Mouse (Mus musculus) forebrain, embryonic 14.5 days (tissue): ENCODE data around the gene Cenpm. TPM values are rescaled to one million over a fixed set of nuclear protein-coding genes. Genes with fewer than 3 reads are reported as not detected.

Source experiments
- ATAC-seq: fragments of 200-750 bp; cut with Nextera tagmentation; 2 replicates; pipeline ENCODE4 v1.8.0; 2017; ENCODE audit warnings: mild to moderate bottlenecking, moderate library complexity
- DNase-seq: peaks from one replicate; pipeline ENCODE4 v3.0.0-alpha.2; 2015; ENCODE audit warnings: low spot score
- H3K27ac ChIP-seq: fragments of 300-500 bp; sonication (generic); 2 replicates; pipeline ENCODE4 v1.5.1; 2014; ENCODE audit warnings: low read depth, mild to moderate bottlenecking, control low read depth, low read length, moderate library complexity
- H3K27me3 ChIP-seq: fragments of 300-500 bp; sonication (generic); replicated peaks from 2 replicates; pipeline ENCODE4 v1.6.1; 2014; ENCODE audit warnings: low read length, control low read depth, mixed read lengths; ENCODE audit not compliant: control insufficient read depth, insufficient read depth
- H3K36me3 ChIP-seq: fragments of 300-500 bp; sonication (generic); 2 replicates; pipeline ENCODE4 v1.6.1; 2014; ENCODE audit warnings: low read length, control low read depth; ENCODE audit not compliant: control insufficient read depth, insufficient read depth
- H3K4me1 ChIP-seq: fragments of 300-500 bp; sonication (generic); 2 replicates; pipeline ENCODE4 v1.6.1; 2014; ENCODE audit warnings: antibody characterized with exemption, low read length, control low read depth; ENCODE audit not compliant: control insufficient read depth, insufficient read depth
- H3K4me2 ChIP-seq: fragments of 300-500 bp; sonication (generic); 2 replicates; pipeline ENCODE4 v1.6.1; 2014; ENCODE audit warnings: mild to moderate bottlenecking, control low read depth, low read length
- H3K4me3 ChIP-seq: fragments of 300-500 bp; sonication (generic); 2 replicates; pipeline ENCODE4 v1.5.1; 2014; ENCODE audit warnings: low read depth, low read length, control low read depth
- H3K9ac ChIP-seq: fragments of 300-500 bp; sonication (generic); 2 replicates; pipeline ENCODE4 v1.6.1; 2014; ENCODE audit warnings: mild to moderate bottlenecking, low read length, control low read depth, moderate library complexity
- H3K9me3 ChIP-seq: fragments of 300-500 bp; sonication (generic); replicated peaks from 2 replicates; pipeline ENCODE4 v1.6.1; 2016; ENCODE audit warnings: low read length, control low read depth, mixed read lengths; ENCODE audit not compliant: control insufficient read depth
- WGBS: fragments of 180-500 bp; shearing (Covaris S2); extraction: QIAGEN DNeasy Blood & Tissue Kit; methylation state at CpG from one replicate; pipeline ENCODE4 v1.1.7; 2014; 5-methylcytosine and 5-hydroxymethylcytosine counted together
- polyA plus RNA-seq: library from polyadenylated mRNA; unstranded; fragments of >200 nt; fragmentation: Nextera tagmentation; extraction: Ambion mirVana; gene quantifications from 2 replicates; pipeline ENCODE4 v1.2.1, GENCODE M21; 2014

Gene Cenpm
- polyA plus RNA-seq, 1 experiment from 2014 or later = 63.9 TPM

GRCm38 (mm10) chr15:82223657-82224601 lies 20.6 kb downstream of the Cenpm start, which contains the start of gene Tnfrsf13c:
Tnfrsf13c (minus strand) TSS chr15:82224369.
- Histone ChIP-seq H3K36me3 (no peaks in the 10 kb centered on the region), H3K9ac (peak within 1 kb of the TSS; percentile 50), H3K4me2 (peak within 1 kb of the TSS; percentile 60), H3K27me3 (no peaks in the 10 kb centered on the region), H3K9me3 (no peaks in the 10 kb centered on the region), H3K4me3 (peak within 1 kb of the TSS; percentile 26), H3K4me1 (peaks cover 6% of the 10 kb centered on the region; the same call in 1 of the 2 replicates), H3K27ac (no peak within 1 kb of the TSS; the same call in 1 of the 2 replicates)
- DNase-seq (peak; percentile 63), ATAC-seq (peak; percentile 68)
- 3% methylated on average over 43 of the region's 44 CpGs for WGBS

DNA sequence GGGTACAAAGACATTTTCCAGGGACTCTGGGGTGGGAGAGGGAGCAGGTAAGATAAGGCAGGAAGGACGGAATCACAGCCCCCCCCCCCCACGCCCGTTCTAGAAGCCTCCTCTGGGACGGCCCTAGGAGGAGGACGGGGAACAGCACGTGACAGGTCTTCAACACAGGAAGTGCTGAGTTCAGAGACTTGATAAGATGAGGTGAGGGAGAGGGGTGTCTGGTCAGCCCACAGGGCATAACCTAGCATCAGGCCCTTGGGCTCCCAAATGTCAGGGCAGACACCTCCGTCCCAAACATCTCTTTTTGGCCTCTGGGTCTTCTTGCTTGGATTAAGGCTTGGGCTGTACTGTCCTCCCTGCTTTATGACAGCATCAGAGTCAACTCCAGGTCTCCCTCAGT lies 21.3 kb downstream of the Cenpm start:
- no peaks in the 10 kb centered on the region for H3K27me3 ChIP-seq
- H3K9ac ChIP-seq = no peak overlapping the region
- no peak overlapping the region for H3K4me2 ChIP-seq
- DNase-seq = no peak
- H3K27ac ChIP-seq = no peak overlapping the region
- no peak for ATAC-seq
- no peaks in the 10 kb centered on the region for H3K9me3 ChIP-seq
- no peaks in the 10 kb centered on the region for H3K36me3 ChIP-seq
- H3K4me1 ChIP-seq = peaks cover 6% of the 10 kb centered on the region; the same call in 1 of the 2 replicates
- WGBS = 64% methylated on average over 7 of the region's 7 CpGs
- H3K4me3 ChIP-seq = no peak overlapping the region

DNA sequence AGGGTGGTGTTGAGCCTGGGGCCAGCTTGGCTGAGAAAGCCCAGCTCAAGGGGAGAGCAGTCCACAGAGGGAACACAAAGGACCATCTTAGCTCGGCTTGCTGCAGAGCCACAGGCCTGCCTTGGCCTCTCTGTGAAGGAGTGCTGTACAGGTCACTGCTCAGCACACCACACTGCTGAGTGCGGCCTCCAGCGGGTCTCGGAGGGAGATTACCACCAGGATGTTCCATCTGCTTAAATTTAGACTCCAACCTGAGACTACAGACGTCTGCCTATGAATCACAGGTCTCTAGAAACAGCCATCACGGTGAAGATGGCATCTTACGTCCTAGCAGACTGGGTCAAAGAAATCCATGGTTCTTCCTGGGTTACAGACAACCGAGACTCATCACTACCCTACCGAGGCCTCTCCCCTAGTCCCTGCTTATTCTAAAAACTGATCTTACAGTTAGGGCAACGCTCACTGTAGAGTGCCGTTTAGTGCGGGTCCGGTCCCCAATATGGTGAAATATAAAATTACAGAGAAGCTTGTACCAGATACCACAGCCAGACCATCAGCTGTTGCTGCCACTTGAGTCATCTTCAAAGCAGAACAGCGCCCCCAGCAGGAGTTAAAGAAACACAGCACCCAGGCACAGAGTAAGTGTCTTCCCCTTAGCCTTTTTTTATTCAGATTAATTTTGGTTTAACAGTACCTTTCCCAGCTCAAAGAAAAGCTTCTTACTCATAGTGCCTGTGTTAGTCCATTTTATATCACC lies 23.3 kb downstream of the Cenpm start:
- Histone ChIP-seq H3K4me1 (peaks cover 13% of the 10 kb centered on the region), H3K9me3 (no peaks in the 10 kb centered on the region), H3K27me3 (no peaks in the 10 kb centered on the region), H3K4me3 (no peak overlapping the region), H3K36me3 (no peaks in the 10 kb centered on the region), H3K9ac (no peak overlapping the region), H3K4me2 (no peak overlapping the region), H3K27ac (no peak overlapping the region)
- ATAC-seq = no peak
- no peak for DNase-seq
- WGBS = 66% methylated on average over 14 of the region's 14 CpGs

- WGBS = 46% methylated on average over 11 of the region's 12 CpGs
- H3K9ac ChIP-seq = no peak overlapping the region
- no peak overlapping the region for H3K4me3 ChIP-seq
- peaks cover 4% of the 10 kb centered on the region; the same call in 1 of the 2 replicates for H3K27me3 ChIP-seq
- ATAC-seq (no peak), DNase-seq (no peak)
- H3K4me2 ChIP-seq = no peak overlapping the region
- H3K36me3 ChIP-seq = no peaks in the 10 kb centered on the region
- H3K4me1 ChIP-seq = peaks cover 19% of the 10 kb centered on the region
- no peaks in the 10 kb centered on the region for H3K9me3 ChIP-seq
- H3K27ac ChIP-seq = no peak overlapping the region
Observed at GRCm38 (mm10) chr15:82220003-82220675, 24.4 kb downstream of the Cenpm start.

DNA sequence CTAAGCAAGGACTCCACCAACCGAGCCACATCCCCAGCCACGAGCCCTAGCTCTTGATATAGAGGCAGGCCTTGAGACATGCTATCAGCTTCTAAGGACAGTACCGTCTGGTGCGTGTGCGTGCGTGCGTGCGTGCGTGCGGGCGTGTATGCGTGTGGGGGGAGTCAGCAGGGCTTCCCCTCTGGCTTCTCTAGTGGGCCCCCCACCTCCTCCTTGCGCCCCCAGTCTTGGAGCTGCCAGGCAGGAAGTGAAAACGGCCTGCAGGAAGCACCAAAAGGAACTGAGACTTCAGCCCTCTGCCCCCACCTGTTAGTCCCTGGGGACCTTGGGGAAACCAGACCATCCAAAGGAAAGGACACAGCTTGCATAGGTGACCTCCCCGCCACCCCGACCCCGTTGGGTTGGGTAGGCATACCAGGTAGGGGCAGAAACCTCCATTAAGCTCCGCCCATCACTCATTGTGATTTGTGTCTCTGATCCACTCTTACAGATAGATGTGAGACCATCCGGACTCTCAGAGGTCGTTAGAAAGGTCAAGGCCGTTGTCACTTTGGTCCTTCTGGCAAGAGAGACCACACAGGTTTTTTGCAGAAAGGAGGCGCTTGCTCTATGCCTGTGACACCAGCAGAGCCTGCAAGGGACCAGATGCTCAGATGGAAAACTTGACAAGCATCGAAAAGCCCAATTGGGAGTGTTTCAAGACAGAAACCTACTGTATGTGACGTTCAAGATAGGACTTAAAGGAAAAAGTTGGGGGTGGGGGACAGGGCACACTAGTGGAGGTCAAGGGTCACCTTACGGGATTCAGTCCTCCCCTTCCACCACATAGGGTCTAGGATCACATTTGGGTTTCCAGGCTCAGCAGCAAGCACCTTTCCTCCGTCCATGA lies 25.5 kb downstream of the Cenpm start:
- peaks cover 15% of the 10 kb centered on the region for H3K4me1 ChIP-seq
- H3K27me3 ChIP-seq = peaks cover 13% of the 10 kb centered on the region
- no peak overlapping the region for H3K4me2 ChIP-seq
- no peaks in the 10 kb centered on the region for H3K9me3 ChIP-seq
- ATAC-seq = no peak
- H3K9ac ChIP-seq = no peak overlapping the region
- H3K4me3 ChIP-seq = no peak overlapping the region
- WGBS = 84% methylated on average over 26 of the region's 26 CpGs
- DNase-seq = no peak
- H3K27ac ChIP-seq = no peak overlapping the region
- no peaks in the 10 kb centered on the region for H3K36me3 ChIP-seq

DNA sequence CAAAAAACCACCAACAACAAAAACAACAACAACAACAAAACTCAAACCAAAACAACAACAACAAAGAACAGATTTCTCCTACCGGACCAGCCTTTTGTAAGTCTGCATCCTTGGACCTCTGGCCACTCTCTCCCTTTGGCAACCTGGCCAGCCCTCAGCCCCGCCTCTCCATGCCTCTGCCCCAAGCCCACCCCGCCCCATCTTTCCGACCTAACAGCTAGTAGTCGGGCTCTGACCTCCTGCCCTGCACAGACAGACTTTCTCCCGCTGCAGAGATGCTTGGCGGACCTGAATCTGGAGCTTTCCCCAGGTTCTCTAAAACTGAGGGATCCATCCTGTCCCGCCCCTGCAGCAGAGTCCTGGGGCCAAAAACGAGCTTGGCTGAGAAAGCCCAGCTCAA lies 26.6 kb downstream of the Cenpm start:
- H3K27me3 ChIP-seq = peaks cover 22% of the 10 kb centered on the region
- no peaks in the 10 kb centered on the region for H3K36me3 ChIP-seq
- H3K4me3 ChIP-seq = no peak overlapping the region
- no peak overlapping the region for H3K27ac ChIP-seq
- WGBS = 31% methylated on average over 9 of the region's 9 CpGs
- H3K4me2 ChIP-seq = no peak overlapping the region
- ATAC-seq (no peak), DNase-seq (no peak)
- H3K4me1 ChIP-seq = peaks cover 15% of the 10 kb centered on the region
- no peak overlapping the region for H3K9ac ChIP-seq
- H3K9me3 ChIP-seq = no peaks in the 10 kb centered on the region

GRCm38 (mm10) chr15:82217039-82217438 lies 27.5 kb downstream of the Cenpm start:
- 10% methylated on average over 7 of the region's 7 CpGs for WGBS
- ATAC-seq = peak; percentile 49

More at GRCm38 (mm10) chr15:82217039-82217438, 27.5 kb downstream of the Cenpm start:
- peaks cover 32% of the 10 kb centered on the region for H3K27me3 ChIP-seq
- no peak overlapping the region for H3K27ac ChIP-seq
- no peaks in the 10 kb centered on the region for H3K9me3 ChIP-seq
- no peak overlapping the region; the same call in 1 of the 2 replicates for H3K9ac ChIP-seq
- peak; percentile 48 for DNase-seq
- no peak overlapping the region for H3K4me3 ChIP-seq
- H3K4me2 ChIP-seq = no peak overlapping the region
- no peaks in the 10 kb centered on the region for H3K36me3 ChIP-seq
- peaks cover 19% of the 10 kb centered on the region for H3K4me1 ChIP-seq
